Mouse (Mus musculus) layer of hippocampus, postnatal 14 days (tissue): ENCODE results near the gene Snapc2. TPM values are rescaled to one million over a fixed set of nuclear protein-coding genes. Genes with fewer than 3 reads are reported as not detected.
A peak's percentile ranks its signal among the peaks of the same experiment; 100 is the strongest.

ENCODE experiments used
- DNase-seq, 2 experiments: peaks; one replicate each; pipeline ENCODE4 v3.0.0; 2021 to 2022; ENCODE audit warnings: low spot score in 2 of 2, mixed read lengths in 1 of 2
- long read RNA-seq, 2 experiments: library from polyadenylated mRNA; stranded (forward); transcript quantifications; one replicate each; pipeline ENCODE4 v2.0.0; 2021
- total RNA-seq, 2 experiments: library from RNA; stranded (reverse); gene quantifications; 2 replicates each; pipeline ENCODE4 v1.2.3; 2021

The Snapc2 gene
- total RNA-seq: 10 to 100 TPM; 23.8 to 26.2 TPM
- long read RNA-seq, experiment 1, transcript Snapc2-201 (5 exons, 1,536 nt): major isoform, 24 of 27 reads
- long read RNA-seq, experiment 1, partial matches to known transcripts: 3 of 27 reads
- long read RNA-seq, experiment 1, other reads (novel, unspliced or antisense): 0 of 27 reads
- long read RNA-seq, experiment 2, transcript Snapc2-201 (5 exons, 1,536 nt): major isoform, 26 of 28 reads
- long read RNA-seq, experiment 2, partial matches to known transcripts: 0 of 28 reads
- long read RNA-seq, experiment 2, other reads (novel, unspliced or antisense): 2 of 28 reads

DNA sequence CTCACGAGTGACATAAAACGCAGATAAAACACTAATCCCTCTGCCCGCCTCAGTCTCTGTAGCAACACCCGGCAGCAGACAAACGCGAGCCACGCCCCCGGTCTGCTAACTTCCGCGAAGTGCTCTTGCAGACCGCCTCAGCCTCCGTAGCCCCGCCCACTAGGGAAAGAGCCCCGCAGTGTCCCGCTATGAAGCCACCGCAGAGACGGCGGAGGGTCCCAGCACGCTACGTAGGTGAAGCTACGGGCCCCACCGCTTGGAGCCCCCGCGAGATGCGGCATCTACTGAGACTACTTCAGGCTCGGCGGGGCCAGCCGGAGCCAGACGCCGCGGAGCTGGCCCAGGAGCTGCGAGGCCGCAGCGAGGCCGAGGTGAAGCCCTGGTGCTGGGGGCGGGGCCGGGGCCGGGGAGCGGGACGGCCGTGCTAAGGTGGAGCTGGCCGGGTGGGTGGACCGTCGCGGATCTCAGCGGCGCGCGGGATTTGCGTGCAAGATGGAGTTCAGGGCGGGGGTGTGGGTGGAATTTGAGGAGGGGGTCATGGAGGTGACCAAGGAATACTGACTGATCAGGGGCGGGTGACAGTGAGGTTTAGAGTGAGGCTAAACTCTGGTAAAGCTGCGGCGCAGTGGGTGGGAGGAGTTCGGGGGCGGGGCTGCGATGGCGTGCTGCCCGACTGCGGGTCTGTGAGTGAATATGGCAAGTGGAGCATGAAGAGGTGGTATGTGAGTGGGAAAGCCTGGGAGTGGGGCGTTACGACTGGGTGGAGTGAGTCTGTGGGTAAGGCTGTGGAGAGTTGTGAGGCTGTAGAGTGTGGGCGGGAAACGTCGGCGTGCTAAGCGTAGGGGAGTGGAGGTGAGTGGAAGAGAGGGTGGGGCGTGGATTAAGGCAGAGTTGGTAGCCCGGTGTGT, at the start of gene Snapc2:
Snapc2 (plus strand) TSS at position 147 of the 908 bp plus-strand sequence.
- peak; percentile 93 to 95 for DNase-seq

DNA sequence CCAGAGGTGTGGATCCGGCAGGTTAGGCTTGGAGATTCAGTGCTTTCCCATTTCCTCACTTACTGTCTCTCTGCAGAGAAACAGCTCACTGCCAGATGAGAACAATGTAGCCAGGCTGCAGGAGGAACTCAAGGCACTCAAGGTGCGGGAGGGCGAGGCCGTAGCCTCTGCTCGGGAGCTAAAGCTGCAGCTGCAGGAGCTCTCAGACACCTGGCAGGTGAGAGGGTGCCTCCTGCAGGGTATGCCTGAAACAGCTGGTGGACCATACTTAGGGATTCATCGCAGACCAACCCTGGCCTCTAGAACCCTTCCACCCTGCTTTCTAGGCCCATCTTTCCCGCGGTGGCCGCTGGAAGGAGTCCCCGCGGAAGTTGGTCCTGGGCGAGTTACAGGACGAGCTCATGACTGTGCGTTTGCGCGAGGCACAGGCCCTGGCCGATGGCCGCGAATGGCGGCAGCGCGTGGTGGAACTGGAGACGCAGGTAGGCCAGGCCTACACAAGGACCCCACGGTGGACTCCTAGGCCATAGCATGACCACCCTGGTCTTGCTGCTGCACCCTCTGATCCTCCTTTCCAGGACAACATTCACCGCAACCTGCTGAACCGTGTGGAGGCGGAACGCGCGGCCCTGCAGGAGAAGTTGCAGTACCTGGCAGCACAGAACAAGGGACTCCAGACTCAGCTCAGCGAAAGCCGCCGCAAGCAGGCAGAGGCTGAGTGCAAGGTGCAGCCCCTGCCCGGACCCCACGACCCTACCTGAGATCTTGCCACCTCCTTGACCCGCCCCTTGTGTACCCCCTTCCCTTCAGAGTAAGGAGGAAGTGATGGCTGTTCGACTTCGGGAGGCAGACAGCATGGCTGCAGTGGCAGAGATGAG, 47.4 kb upstream of the Snapc2 start:
- DNase-seq: no peak

DNA sequence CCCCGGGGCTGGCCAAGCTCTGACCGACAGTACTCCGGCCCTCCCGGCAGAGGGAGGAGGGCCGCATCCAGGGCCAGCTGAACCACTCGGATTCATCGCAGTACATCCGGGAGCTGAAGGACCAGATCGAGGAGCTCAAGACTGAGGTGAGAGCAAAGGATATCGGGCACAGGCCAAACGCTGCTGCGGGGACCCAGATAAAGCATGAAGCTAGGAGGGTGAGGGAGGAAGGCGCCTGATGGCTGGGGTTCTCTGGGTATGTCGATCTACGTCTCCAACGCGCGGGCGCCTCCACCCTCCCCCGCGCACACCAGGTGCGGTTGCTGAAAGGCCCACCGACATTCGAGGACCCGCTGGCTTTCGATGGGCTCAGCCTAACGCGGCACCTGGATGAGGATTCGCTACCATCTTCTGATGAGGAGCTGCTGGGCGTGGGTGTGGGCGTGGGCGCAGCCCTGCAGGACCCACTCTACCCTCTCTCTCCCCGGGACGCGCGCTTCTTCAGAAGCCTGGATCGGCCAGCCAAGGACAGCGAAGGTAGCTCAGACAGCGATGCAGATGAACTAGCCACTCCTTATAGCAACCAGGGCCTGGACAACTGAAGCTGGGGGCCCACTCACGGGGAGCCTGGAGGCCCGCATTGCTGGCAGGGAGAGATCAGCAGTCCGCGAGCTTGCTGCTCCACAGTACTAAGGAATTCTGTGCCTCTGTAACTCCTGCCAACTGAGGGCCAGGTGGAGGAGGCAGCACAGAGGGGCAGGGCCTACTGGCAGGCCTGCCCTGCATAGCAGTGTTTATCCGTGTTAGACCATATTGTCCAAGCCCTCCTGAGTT, 46.5 kb upstream of the Snapc2 start:
- DNase-seq: no peak

DNA sequence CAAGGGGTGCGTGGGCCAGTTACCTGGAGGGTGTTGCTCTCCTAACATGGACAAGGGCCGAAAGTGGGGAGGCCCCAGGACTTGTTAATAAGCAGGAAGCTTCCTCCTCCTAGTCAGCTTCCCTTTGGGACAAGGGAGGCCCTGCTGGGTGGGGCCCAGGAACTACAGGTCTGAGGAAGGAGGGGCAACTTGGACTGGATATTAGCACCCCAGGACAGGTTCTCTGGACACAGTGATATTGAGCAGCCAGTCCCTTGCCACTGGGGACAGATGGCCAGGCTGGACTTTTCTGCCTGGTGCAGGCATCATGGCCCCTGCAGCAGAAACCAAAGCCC, 45.9 kb upstream of the Snapc2 start:
- no peak for DNase-seq

DNA sequence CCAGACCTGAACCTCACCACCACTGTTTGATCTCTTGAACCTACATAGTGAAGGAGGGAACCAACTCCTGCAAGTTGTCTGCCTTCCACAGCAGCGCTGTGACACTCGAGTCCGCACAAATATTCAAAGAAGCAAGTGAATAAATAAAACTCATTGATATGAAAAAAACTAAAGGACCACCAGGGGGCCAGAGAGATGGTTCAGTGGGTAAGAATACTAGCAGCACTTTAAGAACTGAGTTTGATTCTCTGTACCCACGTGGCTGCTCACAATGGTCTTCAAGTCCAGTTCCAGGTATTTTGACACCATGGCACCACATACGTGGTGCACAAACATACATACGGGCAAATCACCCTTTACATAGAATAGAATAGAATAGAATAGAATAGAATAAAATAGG, 41.8 kb upstream of the Snapc2 start:
- DNase-seq: no peak

DNA sequence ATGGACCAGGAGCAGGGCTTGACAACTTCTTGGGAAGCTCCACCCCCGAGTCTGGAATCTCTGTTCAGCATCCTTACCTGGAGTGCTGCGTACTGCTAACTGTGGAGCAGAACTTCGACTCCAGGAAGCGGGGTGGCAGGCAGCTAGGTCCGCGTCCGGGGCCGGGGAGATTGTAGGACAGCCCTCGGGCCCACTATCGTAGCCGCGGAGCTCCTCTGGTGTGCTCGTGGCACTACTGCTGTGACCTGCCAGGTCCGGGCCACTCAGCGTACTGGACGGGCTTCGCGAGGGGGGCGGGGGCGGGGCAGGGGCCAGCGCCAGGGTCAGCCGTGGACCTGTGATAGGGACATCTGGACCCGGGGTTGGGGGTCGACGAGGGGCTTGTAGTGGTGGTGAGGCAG, 40.1 kb upstream of the Snapc2 start:
- DNase-seq: no peak

DNA sequence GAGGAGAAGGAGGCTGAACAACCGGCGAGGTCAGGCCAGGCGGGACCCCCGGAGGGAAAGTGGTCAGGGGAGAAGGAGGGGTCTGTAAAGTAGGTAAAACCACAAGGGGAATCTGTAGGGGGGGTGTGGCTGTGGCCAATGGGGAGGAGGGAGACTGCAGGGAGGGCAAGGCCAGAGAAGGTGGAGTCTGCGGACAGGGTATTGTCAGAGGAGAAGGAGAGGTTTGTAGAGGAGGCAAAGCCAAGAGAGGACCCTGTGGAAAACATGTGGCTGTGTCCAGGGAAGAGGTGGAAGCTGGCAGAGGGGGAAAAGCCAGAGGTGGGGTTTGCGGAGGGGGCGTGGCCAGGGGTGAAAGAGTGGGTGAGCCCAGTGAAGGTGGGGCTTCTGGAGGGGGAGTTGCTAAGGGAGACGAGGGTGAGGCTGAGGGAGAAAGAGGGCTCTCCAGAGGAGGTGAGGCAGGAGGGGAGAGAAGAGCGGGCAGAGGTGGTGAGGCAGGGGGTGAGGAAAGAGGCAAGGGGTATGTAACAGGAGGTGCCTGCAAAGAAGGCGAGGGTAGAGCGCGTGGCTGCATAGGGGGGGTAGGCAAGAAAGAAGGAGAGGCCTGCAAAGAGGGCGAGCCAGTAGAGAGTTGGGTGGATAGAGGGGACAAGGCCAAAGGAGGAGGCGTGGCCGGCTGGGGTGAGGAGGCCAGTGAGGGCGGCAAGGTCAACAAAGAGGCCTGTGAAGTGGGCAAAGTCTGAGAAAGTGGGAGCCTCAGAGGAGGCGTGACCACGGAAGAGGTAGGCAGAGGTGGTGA, 39.5 kb upstream of the Snapc2 start:
- DNase-seq: no peak

DNA sequence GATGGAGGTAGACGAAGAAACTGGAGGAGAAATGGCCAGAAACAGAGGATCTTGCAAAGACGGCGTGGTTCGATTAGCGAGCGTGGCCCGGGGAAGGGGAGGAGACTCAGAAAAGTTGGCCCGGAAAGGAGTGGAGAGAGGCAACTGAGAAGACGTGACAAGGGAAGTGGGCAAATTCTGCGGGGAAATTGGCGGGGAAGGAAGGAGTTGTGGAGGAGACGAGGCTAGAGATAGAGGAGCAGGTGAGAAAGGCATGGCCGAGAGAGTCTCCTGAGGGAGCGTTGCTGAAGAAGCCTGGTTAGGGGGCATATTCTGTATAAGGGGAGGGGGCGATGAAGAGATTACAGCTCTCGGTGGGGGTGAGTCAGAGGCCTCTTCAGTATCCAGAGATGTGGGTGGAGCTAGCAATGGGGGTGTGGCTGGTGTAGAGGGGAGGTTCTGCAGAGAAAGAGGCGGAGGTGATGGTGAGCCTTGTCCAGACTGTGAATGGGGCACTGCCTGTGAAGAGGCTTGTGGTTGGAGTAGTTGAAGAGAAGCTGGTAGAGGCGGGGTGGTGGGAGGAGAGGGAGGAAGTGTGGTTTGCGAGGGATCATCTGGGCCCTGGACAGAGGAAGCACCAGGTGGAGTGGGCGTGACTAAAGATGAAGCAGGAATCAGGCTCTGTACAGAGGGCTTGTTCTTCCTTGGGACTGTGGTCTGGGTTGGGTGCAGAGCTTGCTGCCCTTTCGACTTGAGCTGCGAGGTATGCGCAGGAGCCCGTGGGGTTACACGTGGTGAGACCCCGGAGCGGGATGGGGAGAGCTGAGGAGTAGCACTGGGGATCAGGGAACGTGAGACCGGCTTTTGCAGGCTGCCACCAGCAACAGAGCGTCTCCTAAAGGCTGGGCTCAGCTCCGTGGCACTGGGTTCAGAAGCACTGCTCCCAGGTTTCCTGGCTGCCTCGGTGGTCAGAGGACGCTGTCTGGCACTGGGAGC, 38.6 kb upstream of the Snapc2 start:
- no peak for DNase-seq

DNA sequence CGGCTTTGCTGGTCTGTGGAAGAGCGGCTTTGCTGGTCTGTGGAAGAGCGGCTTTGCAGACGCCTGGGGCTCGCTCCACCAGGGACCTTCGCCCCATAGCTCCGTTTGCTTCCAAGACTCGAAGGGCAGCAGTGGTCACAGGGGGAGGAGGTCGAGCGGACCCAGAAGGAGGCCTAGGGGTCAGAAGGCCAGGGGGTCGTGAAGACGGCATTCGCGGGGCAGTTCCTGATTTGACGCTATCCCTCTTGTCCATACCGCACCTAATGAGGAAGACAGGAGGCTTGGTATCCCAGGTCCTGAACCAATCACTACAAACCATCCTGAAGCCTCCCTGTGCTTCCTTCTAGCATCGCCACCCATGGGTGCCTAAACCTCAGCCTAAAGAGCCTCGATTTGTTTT, 36.6 kb upstream of the Snapc2 start:
- no peak for DNase-seq

DNA sequence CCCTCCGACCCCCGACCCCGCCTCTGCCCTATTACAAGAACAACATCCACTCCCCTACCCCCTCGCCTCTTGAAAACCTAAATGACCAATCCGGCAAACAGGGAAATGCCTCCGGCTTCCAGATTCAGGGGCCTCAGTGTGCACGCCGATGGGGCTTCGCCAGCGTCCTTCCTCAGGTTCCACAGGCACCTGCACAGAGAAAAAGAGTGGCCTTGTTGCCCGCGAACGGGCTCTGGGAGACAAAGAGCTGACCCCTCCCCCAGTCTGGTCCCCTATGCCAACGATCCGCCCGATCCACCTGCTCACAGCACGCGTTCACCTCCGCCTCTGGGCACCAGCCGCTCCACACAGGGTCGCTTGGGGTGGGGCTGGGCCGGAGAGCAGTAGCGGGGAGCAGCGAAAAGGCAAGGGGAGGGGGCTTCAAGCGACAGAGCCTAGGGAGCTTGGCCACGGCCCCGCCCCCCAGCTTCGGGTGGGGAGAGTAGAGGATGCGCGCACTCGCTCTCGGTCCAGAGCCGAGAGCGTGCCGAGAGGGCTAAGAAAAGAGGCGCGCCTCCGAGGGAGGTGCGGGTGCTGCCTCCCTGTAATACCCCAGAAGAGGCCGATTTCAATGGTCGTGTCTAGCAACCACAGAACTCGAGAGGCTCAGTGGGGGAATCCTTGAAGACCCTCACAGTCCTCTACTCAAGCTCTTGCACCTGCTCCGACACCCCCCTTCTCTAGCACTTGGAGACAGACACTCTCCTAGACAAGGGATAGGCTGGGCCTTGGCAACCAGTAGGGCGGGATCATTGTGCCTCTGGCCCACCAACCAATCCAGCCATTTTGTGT, 35.9 kb upstream of the Snapc2 start, which contains the start of gene Prr36:
Prr36 (minus strand) TSS at position 669 of the 831 bp plus-strand sequence.
- peak; percentile 73 to 77 for DNase-seq

DNA sequence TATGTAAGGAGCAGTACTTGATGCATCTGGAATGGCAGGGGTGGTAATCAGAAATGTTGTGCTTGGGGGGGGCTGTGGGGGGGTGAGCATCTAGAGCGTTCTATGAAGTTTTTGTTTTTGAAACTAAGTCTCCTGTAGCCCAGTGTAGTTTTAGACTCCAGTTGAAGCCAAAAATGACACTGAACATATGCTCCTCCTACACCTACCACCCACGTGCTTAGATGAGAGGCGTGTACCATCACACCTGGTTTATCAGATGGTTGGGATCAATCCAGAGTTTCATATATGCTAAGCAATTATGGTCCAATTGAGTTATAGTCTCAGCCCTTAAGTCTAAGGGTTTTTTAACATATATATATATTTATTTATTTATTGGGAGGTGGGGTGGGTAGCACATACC, 33.3 kb upstream of the Snapc2 start:
- DNase-seq: no peak

DNA sequence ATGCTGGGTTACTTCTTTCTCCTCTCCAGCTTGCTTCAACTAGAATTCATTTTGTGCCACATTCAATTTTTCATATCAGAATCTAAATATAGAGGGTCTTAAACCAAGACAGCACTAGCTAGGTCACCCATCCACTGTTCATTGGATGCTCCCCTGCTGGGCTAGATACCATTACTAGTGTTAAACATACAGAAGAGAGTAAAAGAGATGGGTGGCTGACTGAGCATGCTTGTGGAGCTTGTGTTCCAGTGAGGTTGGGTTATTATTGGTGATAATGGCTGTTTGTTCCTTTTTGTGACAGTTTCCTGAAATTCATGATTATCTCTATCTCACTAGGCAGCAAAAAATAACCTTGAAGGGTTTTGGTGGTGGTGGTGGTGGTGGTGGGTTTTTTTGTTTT, 30.8 kb upstream of the Snapc2 start:
- no peak for DNase-seq

DNA sequence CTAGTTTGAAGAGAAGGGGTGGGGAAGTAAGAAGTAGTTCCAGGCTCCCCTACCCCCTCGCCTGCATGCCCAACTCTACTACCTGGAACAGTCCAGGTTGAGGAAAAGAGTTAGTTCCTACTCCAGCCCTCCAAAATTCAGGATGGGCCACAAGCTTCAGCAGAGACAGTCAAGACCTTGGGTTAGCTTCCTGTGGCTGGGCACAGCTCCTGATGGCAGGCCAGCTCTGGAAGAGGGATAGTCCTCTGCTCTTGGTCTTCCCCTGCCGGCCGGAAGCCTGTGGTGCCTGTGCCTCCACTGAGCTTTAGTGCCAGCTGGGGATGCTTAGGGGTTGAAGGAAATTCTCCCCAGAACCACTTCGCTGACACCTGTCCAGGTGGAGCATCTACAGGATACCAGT, 26.6 kb upstream of the Snapc2 start:
- DNase-seq: no peak

DNA sequence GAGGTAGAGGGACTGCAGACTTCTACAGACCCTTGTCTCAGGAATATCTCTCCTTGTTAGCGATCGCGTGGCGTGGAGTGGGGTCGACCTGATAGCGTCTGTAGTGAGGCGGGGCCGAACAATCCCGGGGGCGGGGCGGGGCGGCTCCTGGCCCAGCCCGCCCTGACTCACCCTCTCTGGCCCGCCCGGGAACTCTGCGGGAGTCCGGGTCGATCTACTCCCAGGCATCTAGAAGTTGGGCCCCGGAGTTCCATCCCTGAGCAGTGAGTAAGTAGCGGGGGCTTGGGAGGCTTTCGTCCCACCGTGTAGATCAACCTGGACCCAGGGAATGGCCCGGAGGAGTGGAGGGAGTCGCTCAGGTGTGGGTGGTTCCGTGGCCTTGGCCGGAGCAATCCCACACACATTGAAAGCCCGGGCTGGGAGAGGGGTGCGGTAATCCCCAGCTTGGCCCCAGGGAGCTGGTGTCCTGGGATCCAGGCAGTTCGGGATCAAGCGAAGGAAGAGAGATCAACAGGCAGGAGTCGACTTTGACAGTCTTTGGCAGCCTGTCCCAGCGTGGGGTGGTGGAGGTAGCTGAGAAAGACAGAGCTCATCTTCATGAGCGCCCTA, 26.0 kb upstream of the Snapc2 start, which contains the start of gene Lrrc8e:
Lrrc8e (plus strand) TSS at position 89 of the 609 bp plus-strand sequence.
- no peak for DNase-seq

DNA sequence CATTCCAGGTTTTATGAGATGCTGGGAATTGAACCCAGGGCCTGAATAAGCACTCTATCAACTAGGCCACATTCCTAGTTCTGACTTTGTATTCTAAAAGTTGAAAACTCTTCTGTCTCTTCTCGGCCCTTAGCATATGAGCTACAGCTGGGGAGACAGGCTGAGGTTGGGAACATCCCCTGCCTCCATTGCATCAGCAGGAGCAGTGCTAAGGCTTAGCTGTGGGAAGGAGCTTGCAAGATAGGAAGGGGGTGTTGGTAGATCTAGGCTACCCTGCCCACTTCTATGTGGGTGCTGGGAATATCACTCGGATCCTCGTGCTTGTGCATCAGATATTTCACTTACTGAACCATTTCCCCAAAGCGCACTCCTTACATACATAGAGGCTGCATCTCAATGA, 25.0 kb upstream of the Snapc2 start:
- DNase-seq: no peak

DNA sequence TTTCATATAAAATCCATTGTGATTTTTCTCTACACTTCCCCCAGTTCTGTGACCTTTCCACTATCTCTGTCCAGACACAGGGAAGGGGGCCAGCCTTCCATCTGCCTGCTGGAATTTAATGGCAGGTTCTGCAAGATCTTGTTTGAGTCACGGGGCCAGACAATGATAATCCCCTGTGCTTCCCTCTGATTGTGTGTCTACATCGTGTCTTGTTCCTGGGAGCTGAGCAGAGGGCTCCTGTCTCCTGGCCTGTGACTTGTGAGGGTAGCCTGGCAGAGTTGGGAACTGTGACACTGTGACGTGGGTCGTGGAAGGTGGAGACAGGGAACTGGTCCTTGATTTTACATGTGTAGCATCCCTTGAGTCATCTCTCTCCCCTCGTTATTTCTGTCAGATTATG, 23.1 kb upstream of the Snapc2 start:
- no peak for DNase-seq
